Mouse (Mus musculus) 3T3-L1 (cell line): ENCODE measurements around the gene 1600014C23Rik.
A peak's percentile ranks its signal among the peaks of the same experiment; 100 is the strongest.

Source experiments
- DNase-seq: peaks from one replicate; pipeline ENCODE4 v3.0.0-alpha.2; 2015; ENCODE audit warnings: low read depth, low spot score

Gene 1600014C23Rik

GRCm38 (mm10) chr17:45727481-45727880, 6.2 kb downstream of the 1600014C23Rik start:
- no peak for DNase-seq

- DNase-seq = no peak
Observed at GRCm38 (mm10) chr17:45726249-45726648, 7.4 kb downstream of the 1600014C23Rik start.

- DNase-seq = no peak
Observed at GRCm38 (mm10) chr17:45724574-45724921, 9.1 kb downstream of the 1600014C23Rik start.

- peak; percentile 90 for DNase-seq
Observed at GRCm38 (mm10) chr17:45723732-45724573, 9.7 kb downstream of the 1600014C23Rik start.

- DNase-seq = peak; percentile 82
Observed at GRCm38 (mm10) chr17:45718323-45718722, 15.3 kb downstream of the 1600014C23Rik start.

GRCm38 (mm10) chr17:45711525-45711924, 22.1 kb downstream of the 1600014C23Rik start:
- no peak for DNase-seq

- no peak for DNase-seq
Observed at GRCm38 (mm10) chr17:45710407-45710806, 23.2 kb downstream of the 1600014C23Rik start.

- DNase-seq = no peak
Observed at GRCm38 (mm10) chr17:45709829-45710228, 23.8 kb downstream of the 1600014C23Rik start.

- no peak for DNase-seq
Observed at GRCm38 (mm10) chr17:45708179-45708578, 25.5 kb downstream of the 1600014C23Rik start.

GRCm38 (mm10) chr17:45707376-45707775, 26.3 kb downstream of the 1600014C23Rik start:
- DNase-seq = no peak

- DNase-seq = no peak
Observed at GRCm38 (mm10) chr17:45706796-45707195, 26.8 kb downstream of the 1600014C23Rik start.

GRCm38 (mm10) chr17:45703187-45703586, 30.5 kb downstream of the 1600014C23Rik start:
- no peak for DNase-seq

- DNase-seq = no peak
Observed at GRCm38 (mm10) chr17:45702254-45702653, 31.4 kb downstream of the 1600014C23Rik start.

GRCm38 (mm10) chr17:45701236-45701591, 32.4 kb downstream of the 1600014C23Rik start:
- no peak for DNase-seq

GRCm38 (mm10) chr17:45700496-45701235, 33.0 kb downstream of the 1600014C23Rik start:
- no peak for DNase-seq

- no peak for DNase-seq
Observed at GRCm38 (mm10) chr17:45699039-45699740, 34.5 kb downstream of the 1600014C23Rik start.

GRCm38 (mm10) chr17:45698368-45698767, 35.3 kb downstream of the 1600014C23Rik start:
- peak; percentile 68 for DNase-seq

GRCm38 (mm10) chr17:45696981-45697380, 36.7 kb downstream of the 1600014C23Rik start:
- no peak for DNase-seq

GRCm38 (mm10) chr17:45695227-45696120, 38.2 kb downstream of the 1600014C23Rik start:
- peak; percentile 79 for DNase-seq

- no peak for DNase-seq
Observed at GRCm38 (mm10) chr17:45693812-45694565, 39.7 kb downstream of the 1600014C23Rik start.
